Mouse (Mus musculus) bone marrow, adult 2 months (tissue): ENCODE data around the gene Zbtb25. TPM values are rescaled to one million over a fixed set of nuclear protein-coding genes. Genes with fewer than 3 reads are reported as not detected.

Source experiments
- H3K27ac ChIP-seq: fragments of 200-500 bp; 2 replicates; pipeline ENCODE4 v1.5.1; 2012; ENCODE audit warnings: low read depth, mild to moderate bottlenecking, control low read depth, inconsistent platforms, low read length; ENCODE audit not compliant: control insufficient read depth, poor library complexity, insufficient read depth
- H3K4me1 ChIP-seq: fragments of 200-500 bp; 2 replicates; pipeline ENCODE4 v1.6.1; 2011; ENCODE audit warnings: low read length; ENCODE audit not compliant: control insufficient read depth, insufficient read depth
- H3K4me3 ChIP-seq: fragments of 200-500 bp; replicated peaks from 2 replicates; pipeline ENCODE3; 2011; ENCODE audit warnings: mild to moderate bottlenecking, low read depth, low read length, control low read depth; ENCODE audit not compliant: control insufficient read depth
- CTCF ChIP-seq: fragments of 200-500 bp; IDR thresholded peaks from 2 replicates; pipeline ENCODE4 v1.5.1; 2011; ENCODE audit warnings: low read length, control low read depth; ENCODE audit not compliant: control insufficient read depth, insufficient read depth
- POLR2A ChIP-seq: fragments of 200-500 bp; IDR thresholded peaks from 2 replicates; pipeline ENCODE4 v1.6.1; 2011; ENCODE audit warnings: low read depth, mild to moderate bottlenecking, control low read depth, low read length, borderline replicate concordance; ENCODE audit not compliant: control insufficient read depth
- WGBS: fragments of 180-500 bp; shearing (Covaris S2); methylation state at CpG from one replicate; pipeline ENCODE4 v1.1.7; 2018; 5-methylcytosine and 5-hydroxymethylcytosine counted together
- polyA plus RNA-seq: library from polyadenylated mRNA; stranded (reverse); fragments of >200 nt; gene quantifications from 2 replicates; pipeline ENCODE4 v1.2.4, GENCODE M21; 2011; ENCODE audit warnings: low replicate concordance; ENCODE audit not compliant: missing spikeins, insufficient read depth, insufficient read length

The Zbtb25 gene
- polyA plus RNA-seq, 1 experiment, result 7.8 TPM

- H3K4me3 ChIP-seq, result no peak overlapping the region
- peaks cover 7% of the 10 kb centered on the region for H3K4me1 ChIP-seq
- TF ChIP-seq CTCF (no peak), POLR2A (no peak)
- 56% methylated on average over 3 of the region's 3 CpGs for WGBS
- no peak overlapping the region for H3K27ac ChIP-seq
These were observed 6.1 kb upstream of the Zbtb25 start for GRCm38 (mm10) chr12:76375506-76375905.

GRCm38 (mm10) chr12:76374911-76375310, 5.5 kb upstream of the Zbtb25 start:
- H3K4me1 ChIP-seq, result peaks cover 7% of the 10 kb centered on the region
- H3K27ac ChIP-seq, result no peak overlapping the region
- H3K4me3 ChIP-seq, result no peak overlapping the region
- WGBS, result 75% methylated on average over 4 of the region's 4 CpGs
- TF ChIP-seq POLR2A (no peak), CTCF (no peak)

- Histone ChIP-seq H3K4me1 (peaks cover 7% of the 10 kb centered on the region), H3K4me3 (no peak overlapping the region), H3K27ac (no peak overlapping the region)
- 75% methylated on average over 6 of the region's 6 CpGs for WGBS
- TF ChIP-seq POLR2A (no peak), CTCF (no peak)
These were observed 4.6 kb upstream of the Zbtb25 start for GRCm38 (mm10) chr12:76373991-76374390.

GRCm38 (mm10) chr12:76372881-76373818, 3.7 kb upstream of the Zbtb25 start:
- peaks cover 8% of the 10 kb centered on the region for H3K4me1 ChIP-seq
- H3K27ac ChIP-seq, result peak overlapping the region; percentile 5
- TF ChIP-seq POLR2A (no peak), CTCF (peak; percentile 41; the same call in 1 of the 2 replicates)
- WGBS, result 56% methylated on average over 6 of the region's 7 CpGs
- no peak overlapping the region for H3K4me3 ChIP-seq

GRCm38 (mm10) chr12:76372046-76372445, 2.6 kb upstream of the Zbtb25 start:
- H3K4me3 ChIP-seq, result peak overlapping the region; percentile 19
- 13% methylated on average over 7 of the region's 7 CpGs for WGBS
- H3K27ac ChIP-seq, result peak overlapping the region; percentile 31; the same call in 1 of the 2 replicates
- TF ChIP-seq CTCF (no peak), POLR2A (no peak)
- H3K4me1 ChIP-seq, result peaks cover 7% of the 10 kb centered on the region

GRCm38 (mm10) chr12:76370831-76371571, 1.6 kb upstream of the Zbtb25 start:
- under 1% methylated on average over 62 of the region's 63 CpGs for WGBS
- TF ChIP-seq CTCF (no peak), POLR2A (peak; percentile 47; the same call in 1 of the 2 replicates)
- peak overlapping the region; percentile 91 for H3K4me3 ChIP-seq
- peak overlapping the region; percentile 100 for H3K27ac ChIP-seq
- H3K4me1 ChIP-seq, result peaks cover 4% of the 10 kb centered on the region; the same call in 1 of the 2 replicates

GRCm38 (mm10) chr12:76369978-76370830, 802 bp upstream of the Zbtb25 start, which contains the start of gene Zbtb1:
Gene Zbtb1 (plus strand): TSS chr12:76370266.
- Histone ChIP-seq H3K27ac (peak within 1 kb of the TSS; percentile 100), H3K4me1 (peaks cover 4% of the 10 kb centered on the region; the same call in 1 of the 2 replicates), H3K4me3 (peak within 1 kb of the TSS; percentile 91)
- TF ChIP-seq POLR2A (peak; percentile 89; the same call in 1 of the 2 replicates), CTCF (no peak)
- WGBS, result under 1% methylated on average over 93 of the region's 99 CpGs
